Mouse (Mus musculus) urinary bladder, postnatal 14 days (tissue): Measurements from ENCODE around the gene Lin9.

Experiments
- DNase-seq: peaks from one replicate; pipeline ENCODE4 v3.0.0; 2021; ENCODE audit warnings: low spot score

The Lin9 gene

GRCm38 (mm10) chr1:180707368-180707767 is 66.4 kb downstream of the Lin9 start:
- DNase-seq = no peak

GRCm38 (mm10) chr1:180707813-180708212 is 66.9 kb downstream of the Lin9 start:
- DNase-seq = no peak

- DNase-seq = no peak
These were observed 68.2 kb downstream of the Lin9 start for GRCm38 (mm10) chr1:180708935-180709776.

GRCm38 (mm10) chr1:180718756-180719155 is 77.8 kb downstream of the Lin9 start:
- no peak for DNase-seq

DNA sequence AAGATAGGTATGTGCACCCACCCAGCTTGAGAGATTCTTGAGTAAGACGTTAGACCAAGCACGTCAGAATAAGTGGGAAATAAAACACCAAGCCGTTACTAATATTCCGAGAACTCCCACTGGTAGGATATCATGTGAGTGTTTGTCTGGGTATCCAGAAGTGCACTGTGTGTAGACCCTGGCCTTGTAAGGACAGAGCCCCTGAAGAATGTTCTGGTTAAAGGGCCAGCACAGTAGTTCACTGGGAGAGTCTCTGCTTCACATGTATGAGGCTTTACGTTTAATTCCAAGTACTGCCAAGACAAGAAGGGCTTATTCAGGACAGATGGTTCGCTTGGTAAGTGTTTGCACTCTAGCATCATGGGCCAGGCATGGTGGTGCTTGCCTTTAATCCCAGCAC is 78.5 kb downstream of the Lin9 start:
- DNase-seq = no peak

- peak; percentile 83 for DNase-seq
These were observed 79.2 kb downstream of the Lin9 start for GRCm38 (mm10) chr1:180719951-180720689.

- no peak for DNase-seq
These were observed 81.7 kb downstream of the Lin9 start for GRCm38 (mm10) chr1:180722608-180723007.

GRCm38 (mm10) chr1:180723701-180724238 is 82.8 kb downstream of the Lin9 start:
- DNase-seq = no peak

- peak; percentile 92 for DNase-seq
These were observed 84.8 kb downstream of the Lin9 start, which contains the start of gene Acbd3 for GRCm38 (mm10) chr1:180725704-180726179. Gene Acbd3, plus strand, starts transcription at chr1:180726043.

DNA sequence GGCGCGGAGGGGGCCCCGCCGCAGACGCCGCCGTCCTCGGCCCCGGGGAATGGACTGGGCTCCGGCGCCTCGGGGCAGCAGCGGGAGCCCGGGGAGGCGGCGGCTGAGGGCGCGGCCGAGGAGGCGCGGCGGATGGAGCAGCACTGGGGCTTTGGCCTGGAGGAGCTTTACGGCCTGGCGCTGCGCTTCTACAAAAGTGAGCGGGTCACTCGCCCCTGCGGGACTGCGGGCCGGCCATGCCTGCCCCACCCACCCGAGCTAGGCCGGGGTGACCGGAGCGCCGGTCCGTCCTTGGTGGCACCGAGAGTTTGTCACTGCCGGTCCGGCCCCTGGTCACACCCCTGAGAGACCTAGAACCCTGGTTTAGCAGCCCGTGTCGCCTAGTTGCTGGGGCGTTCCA is 85.2 kb downstream of the Lin9 start:
- no peak for DNase-seq

DNA sequence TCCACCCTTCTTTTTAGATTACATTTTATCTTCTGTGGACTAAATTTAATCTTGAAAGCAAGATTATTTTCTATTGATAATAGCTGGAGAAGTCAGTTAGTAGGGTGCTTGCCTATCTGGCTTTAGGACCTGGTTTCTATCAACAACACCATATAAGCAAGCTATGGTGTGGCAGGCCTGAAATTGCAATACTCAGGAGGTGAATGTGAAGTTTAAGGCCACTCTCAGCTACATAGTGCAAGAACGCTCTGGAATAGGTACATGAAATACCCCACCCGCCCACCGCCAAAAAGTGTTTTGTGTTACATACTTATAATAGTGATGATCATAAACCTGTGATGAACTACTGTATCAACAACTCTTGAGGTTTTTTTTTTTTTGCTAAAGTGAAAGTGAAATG is 88.3 kb downstream of the Lin9 start:
- no peak for DNase-seq
